Mouse (Mus musculus) intestine, embryonic 14.5 days (tissue): ENCODE measurements at regions not wholly inside any gene's neighbourhood (a gene's known extent, or its start where the extent isn't known, plus 50 kb on each side); places are given as distances from the start of the nearest gene placed in this dataset.
A peak's percentile ranks its signal among the peaks of the same experiment; 100 is the strongest.

Experiments used
- ATAC-seq: fragments of 200-750 bp; cut with Nextera tagmentation; replicated peaks from 2 replicates; pipeline ENCODE4 v1.8.0; 2017; ENCODE audit warnings: low read depth, moderate number of reproducible peaks, moderate TSS enrichment, moderate library complexity; ENCODE audit not compliant: low FRiP score, low TSS enrichment
- DNase-seq: peaks from one replicate; pipeline ENCODE4 v3.0.0-alpha.2; 2018; ENCODE audit warnings: low spot score
- H3K27ac ChIP-seq: fragments of 300-500 bp; sonication (generic); 2 replicates; pipeline ENCODE4 v1.5.1; 2014; ENCODE audit warnings: low read depth, mild to moderate bottlenecking, control low read depth
- H3K27me3 ChIP-seq: fragments of 300-500 bp; sonication (generic); replicated peaks from 2 replicates; pipeline ENCODE4 v1.6.1; 2014; ENCODE audit warnings: low read length, control low read depth; ENCODE audit not compliant: control insufficient read depth, insufficient read depth
- H3K36me3 ChIP-seq: fragments of 300-500 bp; sonication (generic); 2 replicates; pipeline ENCODE4 v1.6.1; 2014; ENCODE audit warnings: low read length, control low read depth; ENCODE audit not compliant: control insufficient read depth, insufficient read depth
- H3K4me1 ChIP-seq: fragments of 300-500 bp; sonication (generic); replicated peaks from 2 replicates; pipeline ENCODE4 v1.6.1; 2014; ENCODE audit warnings: low read length, control low read depth, mixed read lengths; ENCODE audit not compliant: control insufficient read depth, insufficient read depth
- H3K4me2 ChIP-seq: fragments of 300-500 bp; sonication (generic); 2 replicates; pipeline ENCODE4 v1.6.1; 2014; ENCODE audit warnings: low read length
- H3K4me3 ChIP-seq: fragments of 300-500 bp; sonication (generic); 2 replicates; pipeline ENCODE4 v1.5.1; 2014; ENCODE audit warnings: low read depth, low read length, control low read depth, mixed read lengths
- H3K9ac ChIP-seq: fragments of 300-500 bp; sonication (generic); 2 replicates; pipeline ENCODE4 v1.6.1; 2014; ENCODE audit warnings: mild to moderate bottlenecking, low read length
- H3K9me3 ChIP-seq: fragments of 300-500 bp; sonication (generic); 2 replicates; pipeline ENCODE4 v1.6.1; 2016; ENCODE audit warnings: low read length, control low read depth; ENCODE audit not compliant: control insufficient read depth
- WGBS: fragments of 180-500 bp; shearing (Covaris S2); extraction: QIAGEN DNeasy Blood & Tissue Kit; methylation state at CpG from one replicate; pipeline ENCODE4 v1.1.7; 2014; 5-methylcytosine and 5-hydroxymethylcytosine counted together

- H3K9me3 ChIP-seq = no peaks in the 10 kb centered on the region
- H3K27me3 ChIP-seq = no peaks in the 10 kb centered on the region
- H3K36me3 ChIP-seq = no peaks in the 10 kb centered on the region
- no peak overlapping the region for H3K9ac ChIP-seq
- H3K4me3 ChIP-seq = no peak overlapping the region
- no peak for ATAC-seq
- 41% methylated on average over 2 of the region's 2 CpGs for WGBS
- H3K4me2 ChIP-seq = no peak overlapping the region
- H3K4me1 ChIP-seq = peaks cover 9% of the 10 kb centered on the region
- no peak for DNase-seq
- no peak overlapping the region for H3K27ac ChIP-seq
Measured at GRCm38 (mm10) chr6:101517584-101517983, 139.9 kb upstream of the Pdzrn3 start.

GRCm38 (mm10) chr6:101513696-101514095 is 136.0 kb upstream of the Pdzrn3 start:
- H3K4me1 ChIP-seq = peaks cover under 1% of the 10 kb centered on the region
- no peaks in the 10 kb centered on the region for H3K36me3 ChIP-seq
- H3K9ac ChIP-seq = no peak overlapping the region
- no peaks in the 10 kb centered on the region for H3K9me3 ChIP-seq
- H3K4me3 ChIP-seq = no peak overlapping the region
- WGBS = 69% methylated on average over 2 of the region's 2 CpGs
- no peaks in the 10 kb centered on the region for H3K27me3 ChIP-seq
- ATAC-seq (no peak), DNase-seq (no peak)
- no peak overlapping the region for H3K4me2 ChIP-seq
- no peak overlapping the region for H3K27ac ChIP-seq

GRCm38 (mm10) chr6:101502149-101502548 is 124.5 kb upstream of the Pdzrn3 start:
- H3K27ac ChIP-seq = no peak overlapping the region
- no peak overlapping the region for H3K4me3 ChIP-seq
- ATAC-seq (no peak), DNase-seq (no peak)
- H3K4me1 ChIP-seq = peaks cover 3% of the 10 kb centered on the region; the same call in 1 of the 2 replicates
- H3K9ac ChIP-seq = no peak overlapping the region
- no peaks in the 10 kb centered on the region for H3K27me3 ChIP-seq
- WGBS = 33% methylated on average over 5 of the region's 5 CpGs
- H3K9me3 ChIP-seq = no peaks in the 10 kb centered on the region
- no peaks in the 10 kb centered on the region for H3K36me3 ChIP-seq
- no peak overlapping the region for H3K4me2 ChIP-seq

- 69% methylated on average over 4 of the region's 4 CpGs for WGBS
- peaks cover 3% of the 10 kb centered on the region; the same call in 1 of the 2 replicates for H3K4me1 ChIP-seq
- no peak overlapping the region for H3K4me2 ChIP-seq
- no peaks in the 10 kb centered on the region for H3K36me3 ChIP-seq
- ATAC-seq (no peak), DNase-seq (no peak)
- no peak overlapping the region for H3K27ac ChIP-seq
- H3K9me3 ChIP-seq = no peaks in the 10 kb centered on the region
- no peak overlapping the region for H3K4me3 ChIP-seq
- H3K9ac ChIP-seq = no peak overlapping the region
- H3K27me3 ChIP-seq = no peaks in the 10 kb centered on the region
Measured at GRCm38 (mm10) chr6:101501716-101502115, 124.0 kb upstream of the Pdzrn3 start.

GRCm38 (mm10) chr6:101500202-101500601 is 122.5 kb upstream of the Pdzrn3 start:
- no peak overlapping the region for H3K4me3 ChIP-seq
- no peak for DNase-seq

GRCm38 (mm10) chr6:101488466-101488865 is 110.8 kb upstream of the Pdzrn3 start:
- H3K27me3 ChIP-seq = no peaks in the 10 kb centered on the region
- H3K4me1 ChIP-seq = peaks cover 9% of the 10 kb centered on the region
- no peak overlapping the region for H3K27ac ChIP-seq
- H3K9ac ChIP-seq = no peak overlapping the region
- H3K9me3 ChIP-seq = no peaks in the 10 kb centered on the region
- ATAC-seq (no peak), DNase-seq (no peak)
- H3K4me3 ChIP-seq = no peak overlapping the region
- no peak overlapping the region for H3K4me2 ChIP-seq
- H3K36me3 ChIP-seq = no peaks in the 10 kb centered on the region
- 69% methylated on average over 2 of the region's 2 CpGs for WGBS

More at GRCm38 (mm10) chr6:101500202-101500601, 122.5 kb upstream of the Pdzrn3 start:
- H3K9me3 ChIP-seq = no peaks in the 10 kb centered on the region
- H3K27me3 ChIP-seq = no peaks in the 10 kb centered on the region
- H3K27ac ChIP-seq = no peak overlapping the region
- H3K4me1 ChIP-seq = peaks cover 3% of the 10 kb centered on the region; the same call in 1 of the 2 replicates
- no peak overlapping the region for H3K4me2 ChIP-seq
- no peak for ATAC-seq
- H3K9ac ChIP-seq = no peak overlapping the region
- H3K36me3 ChIP-seq = no peaks in the 10 kb centered on the region

- peaks cover 12% of the 10 kb centered on the region for H3K4me1 ChIP-seq
- DNase-seq (no peak), ATAC-seq (no peak)
- H3K27ac ChIP-seq = peak overlapping the region; percentile 38; the same call in 1 of the 2 replicates
- 36% methylated on average over 12 of the region's 12 CpGs for WGBS
- H3K9me3 ChIP-seq = no peaks in the 10 kb centered on the region
- H3K4me3 ChIP-seq = no peak overlapping the region
- no peak overlapping the region for H3K4me2 ChIP-seq
- H3K9ac ChIP-seq = no peak overlapping the region
- no peaks in the 10 kb centered on the region for H3K36me3 ChIP-seq
- no peaks in the 10 kb centered on the region for H3K27me3 ChIP-seq
Measured at GRCm38 (mm10) chr6:101484526-101485287, 107.0 kb upstream of the Pdzrn3 start.

- Histone ChIP-seq H3K4me2 (no peak overlapping the region), H3K9ac (no peak overlapping the region), H3K27ac (peak overlapping the region; percentile 66), H3K36me3 (no peaks in the 10 kb centered on the region), H3K9me3 (no peaks in the 10 kb centered on the region), H3K4me1 (peaks cover 12% of the 10 kb centered on the region), H3K27me3 (no peaks in the 10 kb centered on the region), H3K4me3 (no peak overlapping the region)
- ATAC-seq (peak; percentile 47; the same call in 1 of the 2 replicates), DNase-seq (peak; percentile 58)
- WGBS = 21% methylated on average over 9 of the region's 9 CpGs
Measured at GRCm38 (mm10) chr6:101482635-101483465, 105.2 kb upstream of the Pdzrn3 start.
